Mouse (Mus musculus): Measurements from ENCODE around the gene 4930590J08Rik. TPM values are rescaled to one million over a fixed set of nuclear protein-coding genes. Genes with fewer than 3 reads are reported as not detected.
"Not testable (repeated sequence)": the region's sequence is repeated elsewhere in the genome, so short reads cannot be mapped to it uniquely, and the experiment has no call there.

4930590J08Rik gene
- total and polyA plus RNA-seq, 2 experiments from 2014 or later: 0.36 to 3.7 TPM

GRCm38 (mm10) chr6:91914011-91914410 is 11.4 kb downstream of the 4930590J08Rik start:
- 88% methylated on average over 10 of the region's 10 CpGs for WGBS
- no peak overlapping the region for H3K4me2 ChIP-seq (ENCODE audit: low read depth)

GRCm38 (mm10) chr6:91917286-91917685 is 14.7 kb downstream of the 4930590J08Rik start:
- WGBS: 67% methylated on average over 4 of the region's 4 CpGs
- no peak for TF ChIP-seq CTCF (IDR thresholded peaks at IDR 0.05; ENCODE audit: low read depth)
- Histone ChIP-seq H3K4me1 (ENCODE audit: insufficient read depth) (no peaks in the 10 kb centered on the region), H3K36me3 (ENCODE audit: insufficient read depth) (no peaks in the 10 kb centered on the region), H3K9me3 (ENCODE audit: low read length) (no peaks in the 10 kb centered on the region), H3K4me2 (ENCODE audit: low read depth) (no peak overlapping the region), H3K4me3 (ENCODE audit: low read depth, low read length) (no peak overlapping the region), H3K27ac (ENCODE audit: low read depth, low read length) (no peak overlapping the region), H3K27me3 (ENCODE audit: insufficient read depth, low read length) (no peaks in the 10 kb centered on the region), H3K9ac (no peak overlapping the region)
- DNase-seq (no peak), ATAC-seq (no peak)

More at GRCm38 (mm10) chr6:91914011-91914410, 11.4 kb downstream of the 4930590J08Rik start:
- DNase-seq (no peak), ATAC-seq (no peak)
- Histone ChIP-seq H3K27ac (ENCODE audit: low read depth, low read length) (no peak overlapping the region), H3K36me3 (ENCODE audit: insufficient read depth) (no peaks in the 10 kb centered on the region), H3K27me3 (ENCODE audit: insufficient read depth, low read length) (no peaks in the 10 kb centered on the region), H3K4me3 (ENCODE audit: low read depth, low read length) (no peak overlapping the region), H3K9ac (no peak overlapping the region), H3K4me1 (ENCODE audit: insufficient read depth) (no peaks in the 10 kb centered on the region), H3K9me3 (ENCODE audit: low read length) (no peaks in the 10 kb centered on the region)
- no peak for TF ChIP-seq CTCF (IDR thresholded peaks at IDR 0.05; ENCODE audit: low read depth)

- no peak for TF ChIP-seq CTCF (IDR thresholded peaks at IDR 0.05; ENCODE audit: low read depth)
- no peaks in the 10 kb centered on the region for H3K36me3 ChIP-seq (ENCODE audit: insufficient read depth)
- no peak overlapping the region for H3K9ac ChIP-seq
- no peak for ATAC-seq
- 76% methylated on average over 11 of the region's 11 CpGs for WGBS
- no peaks in the 10 kb centered on the region for H3K9me3 ChIP-seq (ENCODE audit: low read length)
- no peak overlapping the region for H3K27ac ChIP-seq (ENCODE audit: low read depth, low read length)
- no peak overlapping the region for H3K4me3 ChIP-seq (ENCODE audit: low read depth, low read length)
- no peak for DNase-seq
- H3K27me3 ChIP-seq (ENCODE audit: insufficient read depth, low read length): no peaks in the 10 kb centered on the region
- no peak overlapping the region for H3K4me2 ChIP-seq (ENCODE audit: low read depth)
- no peaks in the 10 kb centered on the region for H3K4me1 ChIP-seq (ENCODE audit: insufficient read depth)
Observed at GRCm38 (mm10) chr6:91917716-91918115, 15.1 kb downstream of the 4930590J08Rik start.

DNA sequence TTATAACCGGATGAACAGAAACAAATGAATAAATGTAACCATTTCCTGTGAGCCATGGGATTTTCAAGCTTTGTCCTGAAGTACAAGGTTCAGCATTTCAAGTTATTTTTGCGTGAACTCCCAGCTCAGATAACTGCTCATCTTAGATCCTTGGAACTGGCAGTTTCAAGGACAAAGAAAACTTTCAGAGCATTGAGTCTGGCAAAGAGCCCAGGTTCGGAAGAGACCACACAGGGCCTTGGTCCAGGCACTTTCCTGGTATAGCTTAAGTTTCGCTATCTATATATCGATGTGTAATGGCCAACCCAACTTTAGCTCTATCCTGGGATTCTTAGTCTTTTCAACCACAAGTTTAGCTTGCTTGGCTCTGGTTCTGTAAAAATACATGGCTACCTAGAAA is 28.6 kb downstream of the 4930590J08Rik start:
- DNase-seq (no peak), ATAC-seq (no peak)
- Histone ChIP-seq H3K4me3 (ENCODE audit: low read depth, low read length) (no peak overlapping the region), H3K9me3 (ENCODE audit: low read length) (no peaks in the 10 kb centered on the region), H3K9ac (no peak overlapping the region), H3K27me3 (ENCODE audit: insufficient read depth, low read length) (no peaks in the 10 kb centered on the region), H3K36me3 (ENCODE audit: insufficient read depth) (no peaks in the 10 kb centered on the region), H3K4me2 (ENCODE audit: low read depth) (no peak overlapping the region), H3K27ac (ENCODE audit: low read depth, low read length) (no peak overlapping the region), H3K4me1 (ENCODE audit: insufficient read depth) (no peaks in the 10 kb centered on the region)
- no peak for TF ChIP-seq CTCF (IDR thresholded peaks at IDR 0.05; ENCODE audit: low read depth)
- 66% methylated on average over 5 of the region's 5 CpGs for WGBS

DNA sequence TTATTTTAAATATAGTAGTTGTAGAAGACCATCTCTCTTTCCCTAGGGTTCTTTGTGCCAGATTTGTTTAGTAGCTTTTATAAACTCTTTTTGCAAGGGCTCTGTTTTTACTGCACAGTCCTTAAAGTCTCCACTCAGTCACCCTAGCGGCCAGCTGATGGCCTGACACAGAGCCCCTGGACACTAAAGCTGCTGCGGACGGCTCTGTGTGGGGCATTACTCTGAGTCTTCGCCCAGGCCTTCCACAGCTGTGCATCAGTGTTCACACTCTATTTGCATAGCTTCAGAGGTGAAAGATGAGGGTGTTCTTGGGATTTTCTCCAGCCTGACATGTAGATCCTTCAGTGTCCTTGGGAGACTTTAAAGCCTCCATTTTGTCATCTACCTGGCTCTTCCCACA is 35.9 kb downstream of the 4930590J08Rik start:
- DNase-seq: no peak
- no peak for TF ChIP-seq CTCF (IDR thresholded peaks at IDR 0.05; ENCODE audit: low read depth)
- WGBS: 41% methylated on average over 4 of the region's 4 CpGs
- H3K27ac ChIP-seq (ENCODE audit: low read depth, low read length): no peak overlapping the region
- H3K4me1 ChIP-seq (ENCODE audit: insufficient read depth): no peaks in the 10 kb centered on the region
- H3K9ac ChIP-seq: no peak overlapping the region
- no peaks in the 10 kb centered on the region for H3K36me3 ChIP-seq (ENCODE audit: insufficient read depth)
- H3K4me3 ChIP-seq (ENCODE audit: low read depth, low read length): no peak overlapping the region
- H3K4me2 ChIP-seq (ENCODE audit: low read depth): no peak overlapping the region
- H3K27me3 ChIP-seq (ENCODE audit: insufficient read depth, low read length): no peaks in the 10 kb centered on the region
- no peak for ATAC-seq
- no peaks in the 10 kb centered on the region for H3K9me3 ChIP-seq (ENCODE audit: low read length)

- Histone ChIP-seq H3K27ac (ENCODE audit: low read depth, low read length) (no peak overlapping the region), H3K36me3 (ENCODE audit: insufficient read depth) (no peaks in the 10 kb centered on the region), H3K4me3 (ENCODE audit: low read depth, low read length) (no peak overlapping the region), H3K27me3 (ENCODE audit: insufficient read depth, low read length) (no peaks in the 10 kb centered on the region), H3K9me3 (ENCODE audit: low read length) (no peaks in the 10 kb centered on the region), H3K9ac (no peak overlapping the region), H3K4me1 (ENCODE audit: insufficient read depth) (no peaks in the 10 kb centered on the region), H3K4me2 (ENCODE audit: low read depth) (no peak overlapping the region)
- no peak for ATAC-seq
- WGBS: 52% methylated on average over 2 of the region's 2 CpGs
- no peak for DNase-seq
- TF ChIP-seq CTCF (IDR thresholded peaks at IDR 0.05; ENCODE audit: low read depth): no peak
Observed at GRCm38 (mm10) chr6:91948426-91948825, 45.8 kb downstream of the 4930590J08Rik start.

GRCm38 (mm10) chr6:91958015-91958414 is 55.4 kb downstream of the 4930590J08Rik start:
- H3K9ac ChIP-seq; H3K9me3 ChIP-seq (ENCODE audit: low read length); H3K36me3 ChIP-seq (ENCODE audit: insufficient read depth); H3K4me3 ChIP-seq (ENCODE audit: low read depth, low read length); H3K4me2 ChIP-seq (ENCODE audit: low read depth); H3K27me3 ChIP-seq (ENCODE audit: insufficient read depth, low read length); DNase-seq; H3K4me1 ChIP-seq (ENCODE audit: insufficient read depth); H3K27ac ChIP-seq (ENCODE audit: low read depth, low read length); ATAC-seq: not testable (repeated sequence)
- WGBS: 13% methylated on average over 2 of the region's 8 CpGs

All from forebrain, postnatal 0 days (tissue).